Mouse (Mus musculus) stomach, postnatal 0 days (tissue): ENCODE data around the gene Duox2.

Experiments used
- CTCF ChIP-seq: IDR thresholded peaks from 2 replicates; pipeline ENCODE4 v1.5.1; 2016; ENCODE audit warnings: antibody characterized with exemption, low read depth, mild to moderate bottlenecking, moderate library complexity
- EP300 ChIP-seq: optimal IDR thresholded peaks from 2 replicates; pipeline ENCODE3; 2016; ENCODE audit warnings: antibody characterized with exemption

GRCm38 (mm10) chr2:122317384-122317783 is 19.1 kb upstream of the Duox2 start:
- TF ChIP-seq CTCF, result no peak
- TF ChIP-seq EP300, result no peak
